Comparison of ENCODE assay signal across 29 mouse cellular contexts in genomic region chr17:28934120-28934916, GRCm38 (mm10). TPM values are rescaled to one million over a fixed set of nuclear protein-coding genes. Genes with fewer than 3 reads are reported as not detected.
DNase-seq lines count a peak whose midpoint lies in the region; ATAC-seq and TF ChIP-seq lines count a peak whose summit lies in the region.
"Had no signal": no experiment of that assay in that cellular context is flagged by ENCODE, and none has a peak within 500 bp of the region (broad histone marks: within the 10 kb centered on the region; RNA-seq: fewer than 3 reads in every experiment).

No protein-coding gene starts in this region.

- H3K27ac ChIP-seq in heart, embryonic 10.5 days, result peak overlapping the region; percentile 62
- H3K27ac ChIP-seq in hindbrain, embryonic 13.5 days, result no peak overlapping the region
- H3K27ac ChIP-seq in hindbrain, postnatal 0 days, result no peak overlapping the region
- H3K27ac ChIP-seq in liver, embryonic 12.5 days, result 0 out of 2 replicates have a peak overlapping the region, but pooled peaks have one; percentile 49
- H3K27ac ChIP-seq in liver, embryonic 13.5 days, result peak overlapping the region; percentile 25; the same call in 1 of the 2 replicates
- H3K27ac ChIP-seq: embryonic facial prominence, embryonic 13.5 days; embryonic facial prominence, embryonic 15.5 days; forebrain, embryonic 10.5 days; forebrain, embryonic 12.5 days had no signal

- H3K27me3 ChIP-seq in heart, embryonic 10.5 days (ENCODE audit: insufficient read depth, poor library complexity, severe bottlenecking), result no peaks in the 10 kb centered on the region
- H3K27me3 ChIP-seq in hindbrain, embryonic 13.5 days, result no peaks in the 10 kb centered on the region
- H3K27me3 ChIP-seq in hindbrain, postnatal 0 days (ENCODE audit: insufficient read depth, low read length), result no peaks in the 10 kb centered on the region
- H3K27me3 ChIP-seq in liver, embryonic 12.5 days (replicated peaks), result no peaks in the 10 kb centered on the region
- H3K27me3 ChIP-seq in liver, embryonic 13.5 days, result no peaks in the 10 kb centered on the region
- H3K27me3 ChIP-seq: embryonic facial prominence, embryonic 13.5 days; embryonic facial prominence, embryonic 15.5 days; forebrain, embryonic 12.5 days had no signal

- TF ChIP-seq CTCF in hindbrain, postnatal 0 days (IDR thresholded peaks at IDR 0.05; ENCODE audit: low read depth), result no peak

- no peak overlapping the region for H3K4me3 ChIP-seq in heart, embryonic 10.5 days
- H3K4me3 ChIP-seq in hindbrain, embryonic 13.5 days, result no peak overlapping the region
- no peak overlapping the region for H3K4me3 ChIP-seq in hindbrain, postnatal 0 days (ENCODE audit: low read length)
- H3K4me3 ChIP-seq in liver, embryonic 12.5 days, result no peak overlapping the region
- H3K4me3 ChIP-seq in liver, embryonic 13.5 days (replicated peaks), result no peak overlapping the region
- H3K4me3 ChIP-seq: embryonic facial prominence, embryonic 13.5 days; embryonic facial prominence, embryonic 15.5 days; erythroblast, embryonic 14.5 days; forebrain, embryonic 10.5 days; forebrain, embryonic 12.5 days had no signal

- DNase-seq in heart, embryonic 10.5 days (ENCODE audit: low spot score), result no peak
- no peak for DNase-seq in heart, adult 11 months
- no peak for DNase-seq in hindbrain, postnatal 0 days (ENCODE audit: low spot score)
- no peak for DNase-seq in liver
- DNase-seq in liver, embryonic 13.5 days, result no peak
- no peak for DNase-seq in thymus, postnatal 4 days
- DNase-seq: adrenal gland, adult 2 months; adrenal gland, postnatal 10 days; adrenal gland, postnatal 25 days; cerebellum, adult 11 months; cerebellum, adult 18-20 months; cerebellum, adult 8-10 months; cerebellum, adult 9-11 months; cerebellum, postnatal 14 days; cerebellum, postnatal 36 days; embryo, embryonic 11 days had no signal

- no peaks in the 10 kb centered on the region for H3K9me3 ChIP-seq in heart, embryonic 10.5 days
- H3K9me3 ChIP-seq in hindbrain, embryonic 13.5 days, result no peaks in the 10 kb centered on the region
- no peaks in the 10 kb centered on the region for H3K9me3 ChIP-seq in hindbrain, postnatal 0 days (ENCODE audit: low read length)
- H3K9me3 ChIP-seq in liver, embryonic 12.5 days (replicated peaks), result peaks cover 7% of the 10 kb centered on the region; the same call in 1 of the 2 replicates
- no peaks in the 10 kb centered on the region; the same call in 1 of the 2 replicates for H3K9me3 ChIP-seq in liver, embryonic 13.5 days (replicated peaks)
- H3K9me3 ChIP-seq: embryonic facial prominence, embryonic 13.5 days; embryonic facial prominence, embryonic 15.5 days; forebrain, embryonic 12.5 days had no signal

- no peaks in the 10 kb centered on the region for H3K36me3 ChIP-seq in heart, embryonic 10.5 days
- no peaks in the 10 kb centered on the region for H3K36me3 ChIP-seq in hindbrain, embryonic 13.5 days
- H3K36me3 ChIP-seq in hindbrain, postnatal 0 days (ENCODE audit: insufficient read depth, low read length), result no peaks in the 10 kb centered on the region
- no peaks in the 10 kb centered on the region for H3K36me3 ChIP-seq in liver, embryonic 12.5 days
- H3K36me3 ChIP-seq in liver, embryonic 13.5 days, result no peaks in the 10 kb centered on the region
- H3K36me3 ChIP-seq: embryonic facial prominence, embryonic 13.5 days; embryonic facial prominence, embryonic 15.5 days; forebrain, embryonic 10.5 days; forebrain, embryonic 12.5 days had no signal

- no peak overlapping the region for H3K4me2 ChIP-seq in hindbrain, embryonic 13.5 days
- no peak overlapping the region for H3K4me2 ChIP-seq in hindbrain, postnatal 0 days (ENCODE audit: low read depth, low read length)
- no peak overlapping the region for H3K4me2 ChIP-seq in liver, embryonic 12.5 days
- H3K4me2 ChIP-seq in liver, embryonic 13.5 days, result no peak overlapping the region
- H3K4me2 ChIP-seq: embryonic facial prominence, embryonic 13.5 days; embryonic facial prominence, embryonic 15.5 days; forebrain, embryonic 12.5 days had no signal

- WGBS in heart, embryonic 10.5 days, result 73% methylated on average over 19 of the region's 19 CpGs
- 75% methylated on average over 19 of the region's 19 CpGs for WGBS in hindbrain, embryonic 13.5 days
- whole genome bisulfite sequencing in hindbrain, postnatal 0 days, result 76% methylated on average over 19 of the region's 19 CpGs
- WGBS in liver, embryonic 12.5 days (ENCODE audit: insufficient replicate concordance), result 71% methylated on average over 19 of the region's 19 CpGs
- 73% methylated on average over 19 of the region's 19 CpGs for WGBS in liver, embryonic 13.5 days (ENCODE audit: insufficient replicate concordance)

- peak overlapping the region; percentile 43; the same call in 1 of the 2 replicates for H3K9ac ChIP-seq in hindbrain, embryonic 13.5 days
- no peak overlapping the region for H3K9ac ChIP-seq in hindbrain, postnatal 0 days (replicated peaks; ENCODE audit: low read length)
- no peak overlapping the region for H3K9ac ChIP-seq in liver, embryonic 12.5 days
- H3K9ac ChIP-seq in liver, embryonic 13.5 days, result 0 out of 2 replicates have a peak overlapping the region, but pooled peaks have one; percentile 23
- H3K9ac ChIP-seq: embryonic facial prominence, embryonic 13.5 days; embryonic facial prominence, embryonic 15.5 days; forebrain, embryonic 12.5 days had no signal

- no peak for ATAC-seq in hindbrain, embryonic 13.5 days (ENCODE audit: low FRiP score)
- no peak for ATAC-seq in hindbrain, postnatal 0 days
- ATAC-seq in liver, embryonic 12.5 days, result no peak
- no peak for ATAC-seq in liver, embryonic 13.5 days (ENCODE audit: low read depth)
- ATAC-seq: forebrain, embryonic 14.5 days had no signal

- H3K4me1 ChIP-seq in heart, embryonic 10.5 days, result peaks cover 14% of the 10 kb centered on the region
- peaks cover 13% of the 10 kb centered on the region for H3K4me1 ChIP-seq in hindbrain, embryonic 13.5 days (replicated peaks)
- H3K4me1 ChIP-seq in hindbrain, postnatal 0 days (ENCODE audit: insufficient read depth, low read length), result peaks cover 8% of the 10 kb centered on the region; the same call in 1 of the 2 replicates
- peaks cover 55% of the 10 kb centered on the region for H3K4me1 ChIP-seq in liver, embryonic 12.5 days
- H3K4me1 ChIP-seq in liver, embryonic 13.5 days (replicated peaks), result peaks cover 54% of the 10 kb centered on the region

RNA-seq across cellular contexts. Expression of gene Pxt1, which starts 9.3 kb away (rescaled TPM):
- polyA plus RNA-seq in heart, embryonic 10.5 days (2016; fragmentation: Nextera tagmentation; extraction: Ambion mirVana), result 0.21 and 0.26 TPM in 2 replicates
- 0.19 TPM in 1 of 2 replicates, not detected in the other for polyA plus RNA-seq in hindbrain, embryonic 13.5 days (2015; fragmentation: Nextera tagmentation; extraction: Ambion mirVana)
- not detected in 2 replicates for total RNA-seq in hindbrain, postnatal 0 days (2014; rRNA removed)
- polyA plus RNA-seq in hindbrain, postnatal 0 days (2015; fragmentation: Nextera tagmentation; extraction: Ambion mirVana), result not detected in 2 replicates
- 0.51 and 0.73 TPM in 2 replicates for polyA plus RNA-seq in liver, embryonic 12.5 days (2016; fragmentation: Nextera tagmentation; extraction: Ambion mirVana)
- 0.45 and 0.46 TPM in 2 replicates for polyA plus RNA-seq in liver, embryonic 13.5 days (2015; fragmentation: Nextera tagmentation; extraction: Ambion mirVana)
- total RNA-seq: adrenal gland, adult 2 months; adrenal gland, postnatal 25 days; common myeloid progenitor, adult 5-6 weeks; MEL had no signal
- polyA plus RNA-seq: brain, embryonic 14.5 days; C2C12; embryonic facial prominence, embryonic 11.5 days; embryonic facial prominence, embryonic 13.5 days; forebrain, embryonic 10.5 days; forebrain, embryonic 12.5 days; forebrain, embryonic 14.5 days had no signal

RNA-seq across cellular contexts. Expression of gene Kctd20, which starts 17.4 kb away (rescaled TPM):
- 80.3 and 85.4 TPM in 2 replicates for polyA plus RNA-seq in heart, embryonic 10.5 days (2016; fragmentation: Nextera tagmentation; extraction: Ambion mirVana)
- polyA plus RNA-seq in hindbrain, embryonic 13.5 days (2015; fragmentation: Nextera tagmentation; extraction: Ambion mirVana), result 96.0 and 96.7 TPM in 2 replicates
- 51.5 and 59.9 TPM in 2 replicates for total RNA-seq in hindbrain, postnatal 0 days (2014; rRNA removed)
- polyA plus RNA-seq in hindbrain, postnatal 0 days (2015; fragmentation: Nextera tagmentation; extraction: Ambion mirVana), result 62.9 and 64.1 TPM in 2 replicates
- 87.0 and 92.4 TPM in 2 replicates for polyA plus RNA-seq in liver, embryonic 12.5 days (2016; fragmentation: Nextera tagmentation; extraction: Ambion mirVana)
- 65.8 and 78.6 TPM in 2 replicates for polyA plus RNA-seq in liver, embryonic 13.5 days (2015; fragmentation: Nextera tagmentation; extraction: Ambion mirVana)

RNA-seq across cellular contexts. Expression of gene 4930539E08Rik, which starts 19.2 kb away (rescaled TPM):
- polyA plus RNA-seq in heart, embryonic 10.5 days (2016; fragmentation: Nextera tagmentation; extraction: Ambion mirVana), result 0.13 and 0.25 TPM in 2 replicates
- polyA plus RNA-seq in hindbrain, embryonic 13.5 days (2015; fragmentation: Nextera tagmentation; extraction: Ambion mirVana), result 0.31 and 0.57 TPM in 2 replicates
- total RNA-seq in hindbrain, postnatal 0 days (2014; rRNA removed), result 5.6 and 13.0 TPM in 2 replicates
- 1.6 and 2.1 TPM in 2 replicates for polyA plus RNA-seq in hindbrain, postnatal 0 days (2015; fragmentation: Nextera tagmentation; extraction: Ambion mirVana)
- polyA plus RNA-seq in liver, embryonic 12.5 days (2016; fragmentation: Nextera tagmentation; extraction: Ambion mirVana), result 0.17 and 0.25 TPM in 2 replicates
- polyA plus RNA-seq in liver, embryonic 13.5 days (2015; fragmentation: Nextera tagmentation; extraction: Ambion mirVana), result 0.08 and 0.15 TPM in 2 replicates
- total RNA-seq: adrenal gland, adult 2 months; adrenal gland, postnatal 25 days had no signal
- polyA plus RNA-seq: erythroblast, embryonic 14.5 days had no signal

Comparison
In these comparisons a context has a peak if more than half of its experiments do, and no peak if none do; other contexts are left out.
1. H3K9ac ChIP-seq: peak in hindbrain, embryonic 13.5 days (single experiment) and liver, embryonic 13.5 days (single experiment); none in hindbrain, postnatal 0 days (single experiment) and liver, embryonic 12.5 days (single experiment).
2. H3K27ac ChIP-seq: peak in heart, embryonic 10.5 days (single experiment), liver, embryonic 12.5 days (single experiment) and liver, embryonic 13.5 days (single experiment); none in hindbrain, embryonic 13.5 days (single experiment) and hindbrain, postnatal 0 days (single experiment).